Mouse (Mus musculus): ENCODE measurements around the gene Gtf2ird1. TPM values are rescaled to one million over a fixed set of nuclear protein-coding genes. Genes with fewer than 3 reads are reported as not detected.

Gene Gtf2ird1
- total and polyA plus RNA-seq, 3 experiments = 12.8 to 39.0 (median 13.1) TPM

DNA sequence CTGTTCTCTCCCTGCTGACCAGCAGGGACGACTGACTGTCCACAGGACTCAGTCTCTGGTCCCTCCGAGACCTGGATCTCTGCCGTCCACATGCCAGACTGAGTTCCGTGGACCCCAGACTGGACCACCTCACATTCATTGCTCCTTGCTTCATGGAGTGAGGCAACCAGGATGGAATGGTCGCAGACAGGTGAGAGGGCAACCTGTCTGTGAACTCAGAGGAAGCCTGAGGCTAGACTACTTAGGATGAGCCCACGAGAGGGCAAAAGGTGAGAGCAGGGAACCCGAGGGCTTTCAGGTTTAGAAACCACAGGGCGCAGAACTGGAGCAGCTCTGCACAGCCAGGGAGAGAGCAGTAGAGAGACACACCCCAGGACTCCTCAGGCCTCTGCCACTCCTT lies 6.2 kb upstream of the Gtf2ird1 start:
- in situ Hi-C loops (cut with MboI; ENCODE audit: low pct_ligation_motif_present, low pct_unique_long_range_greater_than_20kb, low sequenced_read_pairs) (no loop called here), dilution Hi-C loops (cut with MboI; ENCODE audit: extremely low pct_ligation_motif_present, extremely low pct_unique_long_range_greater_than_20kb, low sequenced_read_pairs) (no loop called here)
- Histone ChIP-seq H3K4me1 (ENCODE audit: control insufficient read depth in 1 of 2, insufficient read depth in 2 of 2) (peaks cover 0 to 4% of the 10 kb centered on the region in 2 experiments; a peak in 1 of 4 replicates), H3K4me2 (ENCODE audit: insufficient read depth, low read depth, poor library complexity, severe bottlenecking) (no peak overlapping the region), H3K9ac (ENCODE audit: insufficient read depth, low read depth) (no peak overlapping the region), H3K27me3 (replicated peaks) (no peaks in the 10 kb centered on the region), H3K9me3 (replicated peaks; ENCODE audit: low read length) (no peaks in the 10 kb centered on the region), H3K36me3 (replicated peaks in 1 of 2; ENCODE audit: control insufficient read depth in 1 of 2, insufficient read depth in 1 of 2, low read length in 1 of 2) (no peaks in the 10 kb centered on the region), H3K27ac (ENCODE audit: insufficient read depth, low read depth) (no peak overlapping the region), H3K79me2 (replicated peaks; ENCODE audit: control insufficient read depth, extremely low read depth, insufficient read depth, poor library complexity, severe bottlenecking) (no peaks in the 10 kb centered on the region), H3K4me3 (replicated peaks in 1 of 3; ENCODE audit: low read depth in 2 of 3, low read length in 2 of 3, poor library complexity in 1 of 3) (no peak overlapping the region)
- no peak for TF ChIP-seq IRF4 (IDR thresholded peaks at IDR 0.05; ENCODE audit: low read depth, low read length)
- no peak for TF ChIP-seq CTCF (conservative IDR thresholded peaks at IDR 0.05 in 1 of 2, IDR thresholded peaks at IDR 0.05 in 1 of 2; ENCODE audit: low read depth in 2 of 2, low read length in 2 of 2)
- TF ChIP-seq MAZ (IDR thresholded peaks at IDR 0.05; ENCODE audit: low read depth, low read length) = no peak
- no peak for TF ChIP-seq E2F4 (IDR thresholded peaks at IDR 0.05; ENCODE audit: insufficient replicate concordance, low read depth, low read length)
- DNase-seq (ENCODE audit: extremely low read depth) = no peak

GRCm38 (mm10) chr5:134462316-134462715 lies 5.8 kb upstream of the Gtf2ird1 start:
- DNase-seq (ENCODE audit: extremely low read depth) = no peak
- dilution Hi-C loops (cut with MboI; ENCODE audit: extremely low pct_ligation_motif_present, extremely low pct_unique_long_range_greater_than_20kb, low sequenced_read_pairs) = no loop called here

DNA sequence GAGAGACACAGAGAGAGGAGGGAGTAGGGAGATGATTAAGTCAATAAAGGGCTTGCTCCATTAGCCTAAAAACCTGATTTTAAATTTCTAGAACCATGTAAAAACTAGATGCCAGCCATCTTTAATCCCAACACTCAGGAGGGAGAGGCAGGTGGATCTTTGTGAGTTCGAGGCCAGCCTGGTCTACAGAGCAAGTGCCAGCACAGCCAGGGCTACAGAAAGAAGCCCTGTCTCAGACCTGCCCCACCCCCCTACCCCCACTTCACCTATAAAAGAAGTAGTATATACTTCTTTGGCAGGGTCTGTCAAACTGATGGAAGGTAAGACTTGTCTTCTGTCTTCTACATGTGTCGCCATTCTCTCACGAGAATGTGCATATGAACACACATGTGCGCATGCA lies 4.0 kb upstream of the Gtf2ird1 start:
- TF ChIP-seq SIN3A (IDR thresholded peaks at IDR 0.05; ENCODE audit: low read length) = no peak
- TF ChIP-seq CHD2 (IDR thresholded peaks at IDR 0.05; ENCODE audit: low read length) = no peak
- TF ChIP-seq SMC3 (IDR thresholded peaks at IDR 0.05; ENCODE audit: low read depth, low read length) = no peak
- no peak for TF ChIP-seq CTCF (conservative IDR thresholded peaks at IDR 0.05 in 1 of 2, IDR thresholded peaks at IDR 0.05 in 1 of 2; ENCODE audit: low read depth in 2 of 2, low read length in 2 of 2)
- TF ChIP-seq MAX (IDR thresholded peaks at IDR 0.05; ENCODE audit: low read length) = no peak
- no peak for TF ChIP-seq PAX5 (IDR thresholded peaks at IDR 0.05; ENCODE audit: low read length)
- TF ChIP-seq RCOR1 (conservative IDR thresholded peaks at IDR 0.05; ENCODE audit: low read depth, low read length) = no peak
- TF ChIP-seq MXI1 (IDR thresholded peaks at IDR 0.05; ENCODE audit: low read depth, low read length) = no peak
- TF ChIP-seq EP300 (IDR thresholded peaks at IDR 0.05; ENCODE audit: low read length) = no peak
- no peak for TF ChIP-seq ETS1 (conservative IDR thresholded peaks at IDR 0.05; ENCODE audit: low read depth, low read length)
- no peak for TF ChIP-seq MYC (IDR thresholded peaks at IDR 0.05; ENCODE audit: low read depth, low read length)
- TF ChIP-seq POLR2A (IDR thresholded peaks at IDR 0.05; ENCODE audit: low read depth, low read length) = no peak
- no peak for TF ChIP-seq POLR2AphosphoS2 (IDR thresholded peaks at IDR 0.05; ENCODE audit: low read depth, low read length)
- TF ChIP-seq MAFK (IDR thresholded peaks at IDR 0.05; ENCODE audit: insufficient replicate concordance, low read length) = no peak

More at GRCm38 (mm10) chr5:134462316-134462715, 5.8 kb upstream of the Gtf2ird1 start:
- Histone ChIP-seq H3K27ac (ENCODE audit: insufficient read depth, low read depth) (no peak overlapping the region), H3K9me3 (replicated peaks; ENCODE audit: low read length) (no peaks in the 10 kb centered on the region), H3K4me2 (ENCODE audit: insufficient read depth, low read depth, poor library complexity, severe bottlenecking) (no peak overlapping the region), H3K79me2 (replicated peaks; ENCODE audit: control insufficient read depth, extremely low read depth, insufficient read depth, poor library complexity, severe bottlenecking) (no peaks in the 10 kb centered on the region), H3K4me3 (replicated peaks in 1 of 3; ENCODE audit: low read depth in 2 of 3, low read length in 2 of 3, poor library complexity in 1 of 3) (no peak overlapping the region), H3K9ac (ENCODE audit: insufficient read depth, low read depth) (no peak overlapping the region), H3K36me3 (replicated peaks in 1 of 2; ENCODE audit: control insufficient read depth in 1 of 2, insufficient read depth in 1 of 2, low read length in 1 of 2) (no peaks in the 10 kb centered on the region), H3K27me3 (replicated peaks) (no peaks in the 10 kb centered on the region), H3K4me1 (ENCODE audit: control insufficient read depth in 1 of 2, insufficient read depth in 2 of 2) (peaks cover 0 to 4% of the 10 kb centered on the region in 2 experiments; a peak in 1 of 4 replicates)
- TF ChIP-seq MAFK (IDR thresholded peaks at IDR 0.05; ENCODE audit: insufficient replicate concordance, low read length) = no peak
- TF ChIP-seq ZNF384 (IDR thresholded peaks at IDR 0.05; ENCODE audit: low read depth, low read length) = no peak
- no peak for TF ChIP-seq CHD2 (IDR thresholded peaks at IDR 0.05; ENCODE audit: low read length)
- TF ChIP-seq CHD1 (IDR thresholded peaks at IDR 0.05; ENCODE audit: low read depth, low read length) = no peak
- TF ChIP-seq JUN (IDR thresholded peaks at IDR 0.05; ENCODE audit: insufficient read depth, low read depth, low read length) = no peak
- no peak for TF ChIP-seq UBTF (IDR thresholded peaks at IDR 0.05; ENCODE audit: low read depth, low read length)
- TF ChIP-seq NRF1 (IDR thresholded peaks at IDR 0.05; ENCODE audit: low read depth, low read length) = no peak
- no peak for TF ChIP-seq ZC3H11A (IDR thresholded peaks at IDR 0.05; ENCODE audit: low read depth, low read length)
- no peak for TF ChIP-seq ETS1 (conservative IDR thresholded peaks at IDR 0.05; ENCODE audit: low read depth, low read length)
- no peak for TF ChIP-seq PAX5 (IDR thresholded peaks at IDR 0.05; ENCODE audit: low read length)
- no peak for TF ChIP-seq TBP (conservative IDR thresholded peaks at IDR 0.05; ENCODE audit: low read depth, low read length)
- TF ChIP-seq EP300 (IDR thresholded peaks at IDR 0.05; ENCODE audit: low read length) = no peak
- TF ChIP-seq BHLHE40 (IDR thresholded peaks at IDR 0.05; ENCODE audit: low read depth, low read length) = no peak
- no peak for TF ChIP-seq HCFC1 (IDR thresholded peaks at IDR 0.05; ENCODE audit: low read depth, low read length)
- TF ChIP-seq KAT2A (IDR thresholded peaks at IDR 0.05; ENCODE audit: insufficient replicate concordance, low read length) = no peak
- no peak for TF ChIP-seq E2F4 (IDR thresholded peaks at IDR 0.05; ENCODE audit: insufficient replicate concordance, low read depth, low read length)
- no peak for TF ChIP-seq MYC (IDR thresholded peaks at IDR 0.05; ENCODE audit: low read depth, low read length)
- no peak for TF ChIP-seq RAD21 (IDR thresholded peaks at IDR 0.05; ENCODE audit: low read depth, low read length)
- TF ChIP-seq JUND (conservative IDR thresholded peaks at IDR 0.05; ENCODE audit: low read depth, low read length) = no peak
- in situ Hi-C loops (cut with MboI; ENCODE audit: low pct_ligation_motif_present, low pct_unique_long_range_greater_than_20kb, low sequenced_read_pairs) = no loop called here

More for the DNA sequence above, 4.0 kb upstream of the Gtf2ird1 start:
- dilution Hi-C loops (cut with MboI; ENCODE audit: extremely low pct_ligation_motif_present, extremely low pct_unique_long_range_greater_than_20kb, low sequenced_read_pairs) (no loop called here), in situ Hi-C loops (cut with MboI; ENCODE audit: low pct_ligation_motif_present, low pct_unique_long_range_greater_than_20kb, low sequenced_read_pairs) (no loop called here)
- Histone ChIP-seq H3K27ac (ENCODE audit: insufficient read depth, low read depth) (no peak overlapping the region), H3K27me3 (replicated peaks) (no peaks in the 10 kb centered on the region), H3K9me3 (replicated peaks; ENCODE audit: low read length) (no peaks in the 10 kb centered on the region), H3K4me1 (ENCODE audit: control insufficient read depth in 1 of 2, insufficient read depth in 2 of 2) (peaks cover 0 to 1% of the 10 kb centered on the region in 2 experiments; a peak in 2 of 4 replicates), H3K36me3 (replicated peaks in 1 of 2; ENCODE audit: control insufficient read depth in 1 of 2, insufficient read depth in 1 of 2, low read length in 1 of 2) (no peaks in the 10 kb centered on the region), H3K4me3 (replicated peaks in 1 of 3; ENCODE audit: low read depth in 2 of 3, low read length in 2 of 3, poor library complexity in 1 of 3) (no peak overlapping the region), H3K79me2 (replicated peaks; ENCODE audit: control insufficient read depth, extremely low read depth, insufficient read depth, poor library complexity, severe bottlenecking) (no peaks in the 10 kb centered on the region), H3K4me2 (ENCODE audit: insufficient read depth, low read depth, poor library complexity, severe bottlenecking) (no peak overlapping the region), H3K9ac (ENCODE audit: insufficient read depth, low read depth) (no peak overlapping the region)
- no peak for DNase-seq (ENCODE audit: extremely low read depth)

All from CH12.LX (cell line).